Mouse (Mus musculus) frontal cortex, adult 2 months (tissue): ENCODE data around the gene Apoa2. TPM values are rescaled to one million over a fixed set of nuclear protein-coding genes. Genes with fewer than 3 reads are reported as not detected.

Source experiments
- polyA plus RNA-seq: library from polyadenylated mRNA; depleted of rRNA; stranded (reverse); fragments of >200 nt; gene quantifications from 2 replicates; pipeline ENCODE4 v1.2.3, GENCODE M21; 2012; rRNA removed

Apoa2 gene
- polyA plus RNA-seq, 1 experiment: 3.9 TPM

Other genes with a start within 250 kb of the Apoa2 start
- 7.0 and 8.1 TPM in 2 replicates for gene Fcgr2b, start 248.5 kb upstream of the Apoa2 start, polyA plus RNA-seq
- 0.23 and 0.64 TPM in 2 replicates for gene Fcgr4, start 206.1 kb upstream of the Apoa2 start, polyA plus RNA-seq
- 14.6 and 21.5 TPM in 2 replicates for gene Fcgr3, start 160.1 kb upstream of the Apoa2 start, polyA plus RNA-seq
- 1.4 and 3.8 TPM in 2 replicates for gene Cfap126, start 111.1 kb upstream of the Apoa2 start, polyA plus RNA-seq
- gene Sdhc, start 74.5 kb upstream of the Apoa2 start, polyA plus RNA-seq: 206 and 256 TPM in 2 replicates
- 1.4 and 2.2 TPM in 2 replicates for gene Mpz, start 74.3 kb upstream of the Apoa2 start, polyA plus RNA-seq
- gene Pcp4l1, start 28.8 kb upstream of the Apoa2 start, polyA plus RNA-seq: 514 and 520 TPM in 2 replicates
- 0.10 and 0.17 TPM in 2 replicates for gene Nr1i3, start 11.1 kb upstream of the Apoa2 start, polyA plus RNA-seq
- 75.9 and 77.3 TPM in 2 replicates for gene Tomm40l, start 2.5 kb upstream of the Apoa2 start, polyA plus RNA-seq
- 37.1 and 40.6 TPM in 2 replicates for gene Fcer1g, start 9.3 kb downstream of the Apoa2 start, polyA plus RNA-seq
- 10.2 and 10.9 TPM in 2 replicates for gene Adamts4, start 25.4 kb downstream of the Apoa2 start, polyA plus RNA-seq
- 212 and 225 TPM in 2 replicates for gene Ndufs2, start 26.3 kb downstream of the Apoa2 start, polyA plus RNA-seq
- 65.2 and 73.7 TPM in 2 replicates for gene B4galt3, start 45.3 kb downstream of the Apoa2 start, polyA plus RNA-seq
- 69.4 and 83.5 TPM in 2 replicates for gene Ppox, start 56.1 kb downstream of the Apoa2 start, polyA plus RNA-seq
- gene Usp21, start 62.9 kb downstream of the Apoa2 start, polyA plus RNA-seq: 73.0 and 83.2 TPM in 2 replicates
- 90.5 and 94.3 TPM in 2 replicates for gene Ufc1, start 70.0 kb downstream of the Apoa2 start, polyA plus RNA-seq
- 54.6 and 58.1 TPM in 2 replicates for gene Dedd, start 104.1 kb downstream of the Apoa2 start, polyA plus RNA-seq
- gene Nit1, start 120.6 kb downstream of the Apoa2 start, polyA plus RNA-seq: 68.2 and 71.3 TPM in 2 replicates
- gene Pfdn2, start 120.6 kb downstream of the Apoa2 start, polyA plus RNA-seq: 137 and 151 TPM in 2 replicates
- gene Klhdc9, start 135.7 kb downstream of the Apoa2 start, polyA plus RNA-seq: 7.9 and 9.0 TPM in 2 replicates
- 2.6 and 3.1 TPM in 2 replicates for gene Nectin4, start 145.0 kb downstream of the Apoa2 start, polyA plus RNA-seq
- gene Arhgap30, start 163.9 kb downstream of the Apoa2 start, polyA plus RNA-seq: 1.4 and 1.8 TPM in 2 replicates
- gene Usf1, start 186.3 kb downstream of the Apoa2 start, polyA plus RNA-seq: 105 and 119 TPM in 2 replicates
- gene Tstd1, start 193.8 kb downstream of the Apoa2 start, polyA plus RNA-seq: 4.1 and 5.0 TPM in 2 replicates
- 8.6 and 9.5 TPM in 2 replicates for gene F11r, start 212.5 kb downstream of the Apoa2 start, polyA plus RNA-seq